ENCODE assay signal across 15 mouse cellular contexts in the genomic region with DNA sequence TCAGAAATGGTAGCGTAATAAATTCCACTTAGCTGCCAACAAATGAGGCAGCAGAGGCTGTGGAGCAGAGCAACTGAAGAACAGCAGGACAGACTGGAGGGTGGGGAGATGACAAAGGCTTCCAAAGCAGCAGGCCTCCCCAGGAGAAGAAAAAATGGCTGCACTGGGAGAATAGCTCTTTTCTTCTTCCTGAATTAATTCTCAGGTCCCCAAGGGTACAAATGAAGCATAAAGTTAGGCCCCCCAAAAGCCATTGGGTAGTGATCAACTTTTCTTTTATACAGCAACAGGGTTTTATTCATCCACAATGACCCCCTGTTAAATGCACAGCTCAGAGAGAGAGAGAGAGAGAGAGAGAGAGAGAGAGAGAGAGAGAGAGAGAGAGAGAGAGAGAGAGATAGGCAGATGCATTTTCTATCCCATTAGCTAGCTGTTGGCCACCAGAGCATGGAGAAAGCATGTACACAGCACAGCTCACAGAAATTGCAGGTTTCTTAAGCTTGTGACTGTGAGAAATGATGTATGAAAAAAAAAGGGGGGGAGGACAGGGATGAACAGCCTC. TPM values are rescaled to one million over a fixed set of nuclear protein-coding genes. Genes with fewer than 3 reads are reported as not detected.
DNase-seq lines count a peak whose midpoint lies in the region; ATAC-seq lines count a peak whose summit lies in the region.
"Had no signal": no experiment of that assay in that cellular context is flagged by ENCODE, and none has a peak within 500 bp of the region (broad histone marks: within the 10 kb centered on the region; RNA-seq: fewer than 3 reads in every experiment).

No protein-coding gene starts in this region.

- intact Hi-C loops in left cerebral cortex, postnatal 10 days (cut with DNase I): no loop called here

- no peaks in the 10 kb centered on the region for H3K36me3 ChIP-seq in forebrain, embryonic 11.5 days (ENCODE audit: control insufficient read depth, insufficient read depth, low read length)
- no peaks in the 10 kb centered on the region for H3K36me3 ChIP-seq in hindbrain, embryonic 16.5 days (ENCODE audit: control insufficient read depth, insufficient read depth, low read length)
- no peaks in the 10 kb centered on the region for H3K36me3 ChIP-seq in midbrain, embryonic 13.5 days
- H3K36me3 ChIP-seq: liver, embryonic 15.5 days had no signal

- no peak overlapping the region for H3K4me3 ChIP-seq in forebrain, embryonic 11.5 days (ENCODE audit: low read depth, low read length)
- H3K4me3 ChIP-seq in hindbrain, embryonic 16.5 days (ENCODE audit: low read length): no peak overlapping the region
- H3K4me3 ChIP-seq in midbrain, embryonic 13.5 days (replicated peaks): no peak overlapping the region
- H3K4me3 ChIP-seq: liver, embryonic 15.5 days had no signal

- 0 out of 2 replicates have a peak, but pooled peaks cover 1% of the 10 kb centered on the region for H3K4me1 ChIP-seq in forebrain, embryonic 11.5 days (replicated peaks; ENCODE audit: control insufficient read depth, insufficient read depth, low read length)
- H3K4me1 ChIP-seq in hindbrain, embryonic 16.5 days (ENCODE audit: control insufficient read depth, insufficient read depth, low read depth, low read length): no peaks in the 10 kb centered on the region
- peaks cover 19% of the 10 kb centered on the region for H3K4me1 ChIP-seq in midbrain, embryonic 13.5 days (replicated peaks)
- H3K4me1 ChIP-seq: liver, embryonic 15.5 days had no signal

- peak; percentile 74 for ATAC-seq in forebrain, embryonic 11.5 days (replicated peaks; ENCODE audit: low FRiP score)
- peak; percentile 79 for ATAC-seq in hindbrain, embryonic 16.5 days
- ATAC-seq in midbrain, embryonic 13.5 days: peak; percentile 83
- ATAC-seq: Patski had no signal

- H3K9me3 ChIP-seq in forebrain, embryonic 11.5 days (ENCODE audit: control insufficient read depth, low read length): no peaks in the 10 kb centered on the region
- no peaks in the 10 kb centered on the region for H3K9me3 ChIP-seq in hindbrain, embryonic 16.5 days (ENCODE audit: control insufficient read depth, low read length)
- no peaks in the 10 kb centered on the region for H3K9me3 ChIP-seq in midbrain, embryonic 13.5 days
- H3K9me3 ChIP-seq: liver, embryonic 15.5 days had no signal

- H3K9ac ChIP-seq in forebrain, embryonic 11.5 days (ENCODE audit: low read length): no peak overlapping the region
- no peak overlapping the region for H3K9ac ChIP-seq in hindbrain, embryonic 16.5 days (ENCODE audit: low read depth, low read length)
- no peak overlapping the region for H3K9ac ChIP-seq in midbrain, embryonic 13.5 days (replicated peaks)
- H3K9ac ChIP-seq: liver, embryonic 15.5 days had no signal

- H3K27ac ChIP-seq in forebrain, embryonic 11.5 days (ENCODE audit: low read depth, low read length): no peak overlapping the region
- no peak overlapping the region for H3K27ac ChIP-seq in hindbrain, embryonic 16.5 days (ENCODE audit: low read depth, low read length)
- peak overlapping the region; percentile 53; the same call in 1 of the 2 replicates for H3K27ac ChIP-seq in midbrain, embryonic 13.5 days
- H3K27ac ChIP-seq: liver, embryonic 15.5 days had no signal

- H3K4me2 ChIP-seq in forebrain, embryonic 11.5 days (ENCODE audit: low read depth, low read length, severe bottlenecking): no peak overlapping the region
- H3K4me2 ChIP-seq in hindbrain, embryonic 16.5 days (ENCODE audit: low read length): no peak overlapping the region
- no peak overlapping the region for H3K4me2 ChIP-seq in midbrain, embryonic 13.5 days (replicated peaks)
- H3K4me2 ChIP-seq: liver, embryonic 15.5 days had no signal

- 28% methylated on average over 1 of the region's 1 CpGs for WGBS in forebrain, embryonic 11.5 days
- WGBS in hindbrain, embryonic 16.5 days: 33% methylated on average over 1 of the region's 1 CpGs
- WGBS in midbrain, embryonic 13.5 days: 18% methylated on average over 1 of the region's 1 CpGs

- peak; percentile 5 for DNase-seq in left cerebral cortex, adult 11 months (ENCODE audit: low spot score)
- no peak for DNase-seq in left cerebral cortex, postnatal 10 days (ENCODE audit: extremely low spot score in 1 of 2, low spot score in 2 of 2)
- no peak for DNase-seq in forebrain, embryonic 11.5 days (ENCODE audit: low spot score)
- no peak for DNase-seq in cerebellum, adult 9-11 months
- DNase-seq in lung, postnatal 4 days: no peak
- no peak for DNase-seq in ovary, postnatal 36 days (ENCODE audit: low spot score)
- DNase-seq: adrenal gland, postnatal 36 days; cerebellum, adult 18-20 months; kidney, adult 18-20 months had no signal

- H3K27me3 ChIP-seq in forebrain, embryonic 11.5 days (ENCODE audit: control insufficient read depth, insufficient read depth, low read length): no peaks in the 10 kb centered on the region
- no peaks in the 10 kb centered on the region for H3K27me3 ChIP-seq in hindbrain, embryonic 16.5 days (replicated peaks; ENCODE audit: control insufficient read depth, insufficient read depth, low read length)
- H3K27me3 ChIP-seq in midbrain, embryonic 13.5 days: no peaks in the 10 kb centered on the region
- H3K27me3 ChIP-seq: liver, embryonic 15.5 days had no signal

RNA-seq across cellular contexts. Expression of gene Iqub, which starts 44.2 kb away (rescaled TPM):
- under 1 TPM; 0.54 to 0.73 TPM for total RNA-seq in left cerebral cortex, postnatal 10 days (2021)
- polyA plus RNA-seq in forebrain, embryonic 11.5 days (2014; fragmentation: Nextera tagmentation; extraction: Ambion mirVana): 0.47 and 0.55 TPM in 2 replicates
- polyA plus RNA-seq in hindbrain, embryonic 16.5 days (2015; fragmentation: Nextera tagmentation; extraction: Ambion mirVana): 2.3 and 2.8 TPM in 2 replicates
- polyA plus RNA-seq in midbrain, embryonic 13.5 days (2015; fragmentation: Nextera tagmentation; extraction: Ambion mirVana): 0.68 and 0.77 TPM in 2 replicates
- total RNA-seq: megakaryocyte, adult 5-6 weeks had no signal
- polyA plus RNA-seq: liver, embryonic 15.5 days; Patski had no signal

RNA-seq across cellular contexts. Expression of gene Ndufa5, which starts 57.2 kb away (rescaled TPM):
- 100 to 1,000 TPM; 220 to 239 TPM for total RNA-seq in left cerebral cortex, postnatal 10 days (2021)
- polyA plus RNA-seq in forebrain, embryonic 11.5 days (2014; fragmentation: Nextera tagmentation; extraction: Ambion mirVana): 203 and 232 TPM in 2 replicates
- polyA plus RNA-seq in hindbrain, embryonic 16.5 days (2015; fragmentation: Nextera tagmentation; extraction: Ambion mirVana): 390 and 432 TPM in 2 replicates
- 360 and 376 TPM in 2 replicates for polyA plus RNA-seq in midbrain, embryonic 13.5 days (2015; fragmentation: Nextera tagmentation; extraction: Ambion mirVana)

RNA-seq across cellular contexts. Expression of gene Asb15, which starts 57.3 kb away (rescaled TPM):
- total RNA-seq in left cerebral cortex, postnatal 10 days (2021): not detected
- not detected in 2 replicates for polyA plus RNA-seq in forebrain, embryonic 11.5 days (2014; fragmentation: Nextera tagmentation; extraction: Ambion mirVana)
- polyA plus RNA-seq in hindbrain, embryonic 16.5 days (2015; fragmentation: Nextera tagmentation; extraction: Ambion mirVana): 0.04 and 0.05 TPM in 2 replicates
- not detected in 2 replicates for polyA plus RNA-seq in midbrain, embryonic 13.5 days (2015; fragmentation: Nextera tagmentation; extraction: Ambion mirVana)
- total RNA-seq: adrenal gland, postnatal 36 days; left cerebral cortex, postnatal 36 days; megakaryocyte, adult 5-6 weeks had no signal
- polyA plus RNA-seq: Patski had no signal
